Mouse (Mus musculus): ENCODE measurements around the gene Grik4. TPM values are rescaled to one million over a fixed set of nuclear protein-coding genes. Genes with fewer than 3 reads are reported as not detected.
A peak's percentile ranks its signal among the peaks of the same experiment; 100 is the strongest.
"Not testable (repeated sequence)": the region's sequence is repeated elsewhere in the genome, so short reads cannot be mapped to it uniquely, and the experiment has no call there.

Gene Grik4
- total RNA-seq (2021) = 10 to 100 TPM; 50.8 to 60.9 TPM
- long read RNA-seq, full-length matches to known transcripts = 2 of 21 reads
- long read RNA-seq, partial matches to known transcripts = 7 of 21 reads
- long read RNA-seq, other reads (novel, unspliced or antisense) = 12 of 21 reads

- DNase-seq (ENCODE audit: low spot score in 2 of 2) = peak; percentile 58 to 65
Measured at GRCm38 (mm10) chr9:42943781-42944535, at the start of gene Grik4. TSS of gene Grik4 (minus strand) at chr9:42944493.

- no peak for DNase-seq (ENCODE audit: low spot score in 2 of 2)
Measured at GRCm38 (mm10) chr9:42993659-42994058, 49.4 kb upstream of the Grik4 start.

DNA sequence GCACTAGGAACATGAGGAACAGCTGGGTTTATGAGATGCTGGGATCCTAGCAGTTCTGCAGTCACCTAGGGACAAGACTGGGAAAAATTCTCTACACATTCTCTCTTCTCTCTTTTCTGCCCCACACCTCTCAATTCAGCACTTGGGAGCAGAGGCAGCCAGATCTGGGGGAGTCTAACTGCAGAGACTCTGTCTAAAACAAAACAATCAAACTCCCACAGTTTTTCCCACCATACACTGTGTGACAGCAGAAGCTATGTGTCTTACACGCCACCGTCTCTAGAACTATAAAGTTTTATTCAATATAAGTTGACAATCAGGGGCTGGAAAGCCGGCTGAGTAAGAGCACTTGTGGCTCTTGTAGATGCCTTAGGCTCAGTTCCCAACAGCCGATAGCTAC lies 43.7 kb upstream of the Grik4 start:
- DNase-seq (ENCODE audit: low spot score in 2 of 2) = no peak

- no peak for DNase-seq (ENCODE audit: low spot score in 2 of 2)
Measured at GRCm38 (mm10) chr9:42968894-42969521, 24.7 kb upstream of the Grik4 start.

DNA sequence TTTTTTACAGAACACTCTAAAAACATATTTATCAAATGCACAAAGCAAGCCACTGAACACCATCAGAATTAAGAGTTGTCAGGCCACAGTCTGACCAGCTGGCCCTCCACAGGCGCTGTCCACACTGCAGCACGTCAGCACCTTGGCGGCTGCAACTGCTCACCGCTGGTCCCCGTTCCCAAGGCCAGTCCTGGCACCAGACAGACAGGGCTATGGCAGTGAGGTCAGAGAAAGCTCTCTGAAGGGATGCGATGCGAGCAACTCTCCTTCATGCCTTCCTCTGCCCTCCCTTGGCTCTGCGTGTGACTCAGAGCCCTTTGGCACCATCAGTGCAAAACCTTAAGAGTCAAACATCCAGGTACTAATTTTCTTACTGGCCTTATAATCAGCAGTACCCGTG lies 23.4 kb upstream of the Grik4 start:
- no peak for DNase-seq (ENCODE audit: low spot score in 2 of 2)

- not testable (repeated sequence) for DNase-seq (ENCODE audit: low spot score in 2 of 2)
Measured at GRCm38 (mm10) chr9:42964809-42965208, 20.5 kb upstream of the Grik4 start.

DNA sequence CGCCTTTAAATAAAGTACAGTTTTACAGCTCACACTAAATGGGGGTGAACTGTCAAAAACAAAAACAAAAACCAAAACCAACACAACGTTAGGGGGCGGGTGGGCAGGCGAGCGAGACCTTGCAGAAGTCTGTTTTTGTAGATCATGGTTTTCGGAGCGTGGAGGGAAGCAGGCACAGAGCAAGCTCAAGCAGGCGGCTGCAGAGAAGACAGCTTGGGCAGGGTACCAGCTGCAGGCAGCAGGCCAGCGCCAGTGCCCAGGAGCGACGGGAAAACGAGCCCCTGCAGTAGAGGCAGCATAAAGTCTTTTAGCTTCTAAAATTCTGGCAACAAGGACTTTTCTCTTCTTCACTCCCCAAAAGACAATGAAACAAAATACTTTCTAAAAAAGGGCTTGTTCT lies 20.1 kb upstream of the Grik4 start:
- DNase-seq (ENCODE audit: low spot score in 2 of 2) = peak; percentile 67 to 77

- DNase-seq (ENCODE audit: low spot score in 2 of 2) = no peak
Measured at GRCm38 (mm10) chr9:42962506-42962905, 18.2 kb upstream of the Grik4 start.

DNA sequence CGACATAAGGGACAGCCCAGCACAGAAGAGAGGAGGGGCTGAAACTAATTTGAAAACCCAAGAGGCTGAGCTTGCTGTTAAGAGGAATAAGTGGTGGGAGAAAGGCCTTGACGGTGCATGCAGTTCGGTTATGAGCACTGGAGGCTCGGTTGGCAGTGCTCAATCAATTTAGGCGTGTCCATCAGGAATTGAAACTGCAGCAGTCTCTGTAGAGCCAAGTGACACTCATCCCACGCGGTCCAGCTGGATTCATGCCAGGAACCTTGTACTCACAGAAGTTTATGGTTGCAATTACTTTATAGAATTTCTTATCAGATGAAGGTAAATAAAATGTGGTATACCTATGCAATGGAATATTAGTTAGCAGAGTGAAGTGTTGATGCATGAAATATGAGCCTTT lies 14.1 kb upstream of the Grik4 start:
- DNase-seq (ENCODE audit: low spot score in 2 of 2) = no peak

GRCm38 (mm10) chr9:42948381-42948780 lies 4.1 kb upstream of the Grik4 start:
- DNase-seq (ENCODE audit: low spot score in 2 of 2) = no peak

DNA sequence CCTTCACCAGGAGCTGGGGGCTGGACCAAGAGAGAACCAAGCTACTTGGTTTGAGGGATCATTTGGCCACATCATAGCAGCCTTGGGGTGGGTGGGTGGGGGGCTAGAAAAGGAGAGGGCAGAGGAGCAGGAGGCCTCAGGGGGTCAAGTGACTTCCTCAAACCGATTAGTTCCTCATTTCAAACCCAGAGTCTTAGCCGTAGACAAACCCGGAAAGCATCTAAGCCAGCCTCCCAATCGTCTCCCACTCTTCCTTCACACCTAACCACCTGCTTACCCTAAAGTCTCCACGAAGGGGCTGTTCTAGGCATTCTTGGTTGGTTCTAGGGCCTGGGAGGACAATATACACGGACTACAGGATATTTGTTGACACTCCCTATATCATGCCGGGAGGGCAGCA lies 881 bp upstream of the Grik4 start:
- DNase-seq (ENCODE audit: low spot score in 2 of 2) = no peak

GRCm38 (mm10) chr9:42944536-42945006 lies 278 bp upstream of the Grik4 start:
- peak; percentile 93 to 95 for DNase-seq (ENCODE audit: low spot score in 2 of 2)

GRCm38 (mm10) chr9:42943057-42943529 lies 1.2 kb downstream of the Grik4 start:
- DNase-seq (ENCODE audit: low spot score in 2 of 2) = peak; percentile 62 to 73

GRCm38 (mm10) chr9:42942148-42942547 lies 2.1 kb downstream of the Grik4 start:
- DNase-seq (ENCODE audit: low spot score in 2 of 2) = no peak

DNA sequence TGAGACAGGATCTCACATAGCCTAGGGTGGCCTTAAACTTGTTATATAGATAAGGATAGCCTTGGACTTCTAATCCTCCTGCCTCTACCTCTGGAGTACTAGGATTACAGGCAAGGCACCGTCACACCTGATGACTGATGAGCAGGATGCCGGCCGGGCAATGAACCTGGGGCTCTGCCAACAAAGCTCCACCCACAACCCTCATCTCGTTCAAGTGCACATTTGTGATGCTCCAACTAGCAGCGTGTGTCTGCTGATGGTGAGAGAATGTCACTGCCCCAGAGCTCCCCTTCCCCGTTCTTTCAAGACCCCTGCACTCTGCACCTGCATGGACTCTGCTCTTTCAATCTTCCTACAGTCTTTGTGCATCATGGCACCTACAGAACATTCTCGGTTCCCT lies 12.1 kb downstream of the Grik4 start:
- no peak for DNase-seq (ENCODE audit: low spot score in 2 of 2)

GRCm38 (mm10) chr9:42927498-42927897 lies 16.8 kb downstream of the Grik4 start:
- DNase-seq (ENCODE audit: low spot score in 2 of 2) = no peak

- no peak for DNase-seq (ENCODE audit: low spot score in 2 of 2)
Measured at GRCm38 (mm10) chr9:42926564-42926963, 17.7 kb downstream of the Grik4 start.

- DNase-seq (ENCODE audit: low spot score in 2 of 2) = no peak
Measured at GRCm38 (mm10) chr9:42921830-42922229, 22.5 kb downstream of the Grik4 start.

DNA sequence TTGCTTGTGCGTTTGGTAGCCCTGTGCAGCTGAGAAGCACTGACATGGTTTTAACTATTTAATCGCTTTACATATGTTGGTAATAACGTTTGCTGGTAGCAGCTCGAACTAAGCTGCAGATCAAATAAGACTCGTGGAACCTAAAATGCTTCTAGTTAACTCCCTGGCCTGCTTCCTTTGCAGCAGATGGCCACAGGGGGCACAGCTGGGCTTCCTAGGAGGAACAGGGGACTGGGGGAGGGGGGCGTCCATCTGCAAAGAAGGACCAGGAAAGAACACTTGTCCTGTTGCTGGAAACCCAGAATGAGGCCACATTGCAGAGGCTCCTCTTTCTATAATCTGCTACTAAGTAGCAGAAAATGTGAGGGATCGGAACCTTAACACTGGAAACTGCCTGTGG lies 24.1 kb downstream of the Grik4 start:
- DNase-seq (ENCODE audit: low spot score in 2 of 2) = peak; percentile 50 to 57

GRCm38 (mm10) chr9:42917911-42918310 lies 26.4 kb downstream of the Grik4 start:
- DNase-seq (ENCODE audit: low spot score in 2 of 2) = no peak

GRCm38 (mm10) chr9:42913201-42913600 lies 31.1 kb downstream of the Grik4 start:
- DNase-seq (ENCODE audit: low spot score in 2 of 2) = no peak

GRCm38 (mm10) chr9:42908657-42909313 lies 35.5 kb downstream of the Grik4 start:
- DNase-seq (ENCODE audit: low spot score in 2 of 2) = no peak

Measured in layer of hippocampus, postnatal 10 days (tissue).